Mouse (Mus musculus): ENCODE results near the gene Iah1. TPM values are rescaled to one million over a fixed set of nuclear protein-coding genes. Genes with fewer than 3 reads are reported as not detected.

The Iah1 gene
- total RNA-seq, 1 experiment from 2014 or later, result 23.6 TPM

DNA sequence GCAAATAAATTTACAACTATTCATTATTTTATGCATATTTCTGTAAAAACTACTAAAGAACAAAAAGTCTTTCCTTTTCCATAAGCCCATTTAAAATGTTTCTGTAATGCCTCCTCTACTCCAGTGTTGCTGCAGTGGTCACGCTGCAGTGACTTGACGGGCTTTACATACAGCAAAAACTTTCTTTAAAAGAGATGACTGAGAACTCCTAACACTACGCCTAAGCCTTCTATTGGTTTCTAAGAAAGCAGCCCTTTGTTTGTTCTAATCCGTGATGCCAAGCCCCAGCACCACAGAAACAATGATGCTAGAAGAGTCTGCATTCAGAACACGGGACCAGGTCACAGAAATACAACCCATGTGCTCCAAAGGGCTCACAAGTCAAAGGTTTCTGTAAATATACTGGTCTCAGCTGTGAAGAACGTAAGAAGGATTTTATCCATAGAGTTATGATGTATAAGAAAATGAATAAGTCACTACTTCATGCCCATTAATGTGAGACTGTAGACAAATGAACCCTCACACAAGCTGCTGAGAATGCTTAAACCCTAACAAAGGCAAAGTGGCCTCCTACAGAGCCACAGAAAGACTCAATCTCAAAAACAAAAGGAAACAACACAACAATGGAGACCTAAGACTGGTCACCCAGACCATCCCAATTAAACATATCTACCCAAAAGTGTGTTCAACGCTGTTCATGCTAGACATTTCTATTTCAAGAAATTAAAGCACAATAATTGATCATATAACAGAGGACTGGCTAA is 34.1 kb downstream of the Iah1 start:
- ATAC-seq (ENCODE audit: extremely low read depth, insufficient number of reproducible peaks, low FRiP score, poor library complexity, severe bottlenecking), result no peak

DNA sequence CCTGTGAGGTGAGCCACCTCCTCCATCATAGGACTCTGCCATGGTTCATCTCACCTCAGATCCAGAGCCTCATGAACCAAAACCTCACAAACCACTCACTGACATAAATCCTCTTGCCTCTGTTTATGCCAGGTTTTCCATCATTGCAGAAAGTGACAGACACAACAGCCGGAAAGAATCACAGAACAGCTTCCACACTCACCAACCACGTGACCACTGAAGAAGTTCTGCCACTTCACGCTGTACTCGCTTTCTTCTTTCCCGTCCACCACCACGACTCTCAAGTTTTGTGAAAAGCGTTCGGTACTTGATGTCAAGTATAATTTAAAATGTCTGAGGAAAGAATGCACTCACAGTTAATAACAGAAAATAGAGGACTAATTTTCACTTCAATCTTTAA is 37.5 kb downstream of the Iah1 start:
- ATAC-seq (ENCODE audit: extremely low read depth, insufficient number of reproducible peaks, low FRiP score, poor library complexity, severe bottlenecking), result no peak

DNA sequence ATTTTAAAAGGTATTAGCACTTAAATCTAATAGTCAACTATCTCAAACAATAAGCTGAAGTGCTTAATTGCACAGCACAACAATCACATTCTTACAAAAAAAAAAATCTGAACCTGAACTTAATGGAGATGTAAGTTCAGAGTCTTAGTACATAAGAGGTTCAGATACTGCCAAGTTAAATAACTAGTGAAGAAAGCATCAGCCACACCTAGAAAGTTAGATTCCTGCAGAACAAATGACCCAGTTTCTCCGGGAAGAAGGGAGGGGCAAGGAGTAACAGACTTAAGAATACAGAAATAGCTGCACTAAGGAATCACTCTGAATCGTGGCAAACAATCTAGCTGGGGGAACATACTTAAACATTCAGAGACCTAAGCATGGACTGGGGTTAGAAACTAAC is 46.5 kb downstream of the Iah1 start:
- no peak for ATAC-seq (ENCODE audit: extremely low read depth, insufficient number of reproducible peaks, low FRiP score, poor library complexity, severe bottlenecking)

DNA sequence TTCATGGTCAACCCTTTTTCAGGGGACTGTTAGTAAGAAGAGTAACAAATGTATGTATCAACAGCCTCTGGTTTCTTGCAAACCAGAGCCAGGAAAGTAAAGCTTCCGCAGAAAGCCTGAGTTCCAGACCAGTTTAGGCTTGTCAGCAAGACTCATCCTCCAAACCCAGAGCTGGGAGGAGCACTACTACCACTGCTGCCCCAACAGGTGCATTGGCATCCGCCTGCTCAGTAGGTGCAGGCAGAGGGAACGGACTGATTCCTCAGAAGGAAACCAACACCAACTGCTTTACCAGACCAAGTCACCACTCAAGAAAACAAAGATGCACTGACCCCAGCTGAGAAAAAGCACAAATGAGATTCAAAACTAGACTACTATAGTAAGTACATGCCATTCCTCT is 47.0 kb downstream of the Iah1 start:
- ATAC-seq (ENCODE audit: extremely low read depth, insufficient number of reproducible peaks, low FRiP score, poor library complexity, severe bottlenecking), result no peak

DNA sequence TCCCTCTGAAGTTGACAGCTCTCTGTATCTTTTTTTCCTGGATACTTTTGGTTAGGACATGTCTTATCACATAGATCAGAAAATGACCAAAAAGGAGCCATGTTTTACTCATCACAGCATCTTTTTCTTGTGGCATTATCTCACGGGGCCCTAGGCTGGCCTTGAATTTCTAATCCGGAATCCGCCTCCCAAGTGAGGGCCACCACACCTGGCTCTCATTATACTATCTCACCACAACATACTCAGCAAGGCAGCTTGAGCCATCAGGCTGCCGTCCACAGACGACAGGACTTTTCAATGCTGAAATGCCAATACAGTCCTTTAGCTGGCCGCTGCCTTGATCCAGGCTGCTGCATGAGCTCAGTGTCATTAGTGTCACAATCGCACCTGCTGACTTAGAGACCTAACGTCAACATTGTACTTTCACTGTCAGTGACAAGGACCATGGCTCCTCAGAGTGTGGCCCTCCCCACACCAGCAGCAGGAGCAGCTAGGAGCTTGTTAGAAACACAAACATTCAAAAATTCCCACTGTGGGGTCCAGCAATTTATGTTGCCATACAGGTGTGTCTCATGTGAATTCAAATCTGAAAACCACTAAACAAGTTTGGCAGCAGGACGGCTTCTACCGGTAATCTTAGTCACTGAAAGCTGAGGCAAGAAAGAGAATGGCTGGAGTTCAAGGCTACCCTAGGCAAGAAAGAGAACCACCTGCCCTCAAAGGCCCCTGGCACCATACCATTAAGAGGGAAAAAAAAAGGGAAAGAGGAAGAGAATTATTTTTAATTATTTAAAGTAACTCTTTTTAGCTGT is 48.6 kb downstream of the Iah1 start:
- no peak for ATAC-seq (ENCODE audit: extremely low read depth, insufficient number of reproducible peaks, low FRiP score, poor library complexity, severe bottlenecking)

DNA sequence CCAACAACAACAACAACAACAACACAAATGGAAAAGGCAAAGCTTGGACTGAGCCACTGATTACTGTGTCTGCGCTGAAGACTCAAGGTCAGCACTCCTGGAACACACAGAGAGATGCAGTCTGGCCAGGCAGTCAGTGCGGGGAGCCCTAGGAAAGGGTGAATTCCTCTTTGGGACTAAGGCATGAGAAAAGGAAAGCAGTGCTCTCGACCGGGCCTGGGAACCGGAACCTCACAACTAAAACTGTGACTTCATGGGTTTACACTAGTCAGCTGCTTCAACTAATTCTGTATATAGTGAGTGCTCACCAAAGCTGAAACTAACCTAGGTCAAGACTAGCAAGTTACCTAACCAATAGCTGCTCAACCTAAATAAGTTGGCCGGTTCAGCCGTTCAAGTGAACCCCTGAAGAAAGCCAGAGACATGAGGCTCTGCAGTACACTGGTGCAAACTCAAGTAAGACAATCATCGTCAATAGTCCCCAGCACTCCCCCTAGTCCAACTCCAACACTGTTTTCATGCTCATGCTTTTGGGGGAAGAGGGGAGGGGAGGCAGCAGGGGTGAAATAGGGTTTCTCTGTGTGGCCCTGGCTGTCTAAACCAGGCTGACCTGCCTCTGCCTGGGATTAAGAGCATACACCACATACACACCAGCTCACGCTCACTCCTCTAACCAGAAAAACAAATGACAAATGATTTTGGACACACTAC is 52.3 kb downstream of the Iah1 start:
- no peak for ATAC-seq (ENCODE audit: extremely low read depth, insufficient number of reproducible peaks, low FRiP score, poor library complexity, severe bottlenecking)

DNA sequence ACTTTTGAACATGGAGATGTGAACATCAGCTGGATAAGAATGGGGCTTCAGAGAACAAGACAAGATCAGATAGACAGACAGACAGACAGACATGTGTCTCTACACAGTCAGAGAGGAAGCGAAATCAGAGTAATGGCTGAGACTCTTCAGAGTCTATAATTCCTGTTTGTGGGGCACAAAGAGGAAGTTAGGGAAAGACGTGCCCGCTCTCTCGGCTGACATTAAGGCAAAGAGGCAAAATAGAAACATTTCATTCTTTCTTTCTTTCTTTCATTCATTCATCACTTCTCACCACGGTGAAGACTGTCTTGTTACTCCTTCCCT is 52.9 kb downstream of the Iah1 start:
- ATAC-seq (ENCODE audit: extremely low read depth, insufficient number of reproducible peaks, low FRiP score, poor library complexity, severe bottlenecking), result no peak

DNA sequence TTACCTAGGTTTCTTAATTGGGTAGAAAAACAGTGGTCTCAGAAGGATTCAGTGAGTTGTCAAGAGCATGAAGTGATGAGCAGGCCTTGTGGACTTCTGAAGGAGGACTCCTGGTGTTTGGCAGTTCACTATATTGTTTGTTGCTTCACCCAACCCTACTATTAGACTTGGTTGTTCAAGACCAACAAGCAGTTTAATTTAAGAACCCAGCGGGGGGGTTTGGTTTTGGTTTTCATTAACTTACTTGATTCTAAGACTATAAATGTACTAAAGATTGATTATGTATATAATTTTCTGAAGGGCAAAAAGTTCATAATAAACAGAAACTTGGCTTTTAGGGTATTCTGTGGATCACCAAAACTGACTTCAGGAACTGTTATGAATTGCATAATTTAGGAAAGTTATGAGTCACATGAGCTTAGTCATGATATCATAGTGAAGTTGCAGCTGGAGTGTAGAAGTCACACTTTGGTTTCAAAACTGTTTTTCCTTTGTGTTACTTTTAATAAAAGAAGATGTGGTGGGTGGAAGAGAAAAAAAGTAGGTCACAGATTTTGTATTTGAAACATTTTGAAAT is 53.9 kb downstream of the Iah1 start:
- no peak for ATAC-seq (ENCODE audit: extremely low read depth, insufficient number of reproducible peaks, low FRiP score, poor library complexity, severe bottlenecking)

DNA sequence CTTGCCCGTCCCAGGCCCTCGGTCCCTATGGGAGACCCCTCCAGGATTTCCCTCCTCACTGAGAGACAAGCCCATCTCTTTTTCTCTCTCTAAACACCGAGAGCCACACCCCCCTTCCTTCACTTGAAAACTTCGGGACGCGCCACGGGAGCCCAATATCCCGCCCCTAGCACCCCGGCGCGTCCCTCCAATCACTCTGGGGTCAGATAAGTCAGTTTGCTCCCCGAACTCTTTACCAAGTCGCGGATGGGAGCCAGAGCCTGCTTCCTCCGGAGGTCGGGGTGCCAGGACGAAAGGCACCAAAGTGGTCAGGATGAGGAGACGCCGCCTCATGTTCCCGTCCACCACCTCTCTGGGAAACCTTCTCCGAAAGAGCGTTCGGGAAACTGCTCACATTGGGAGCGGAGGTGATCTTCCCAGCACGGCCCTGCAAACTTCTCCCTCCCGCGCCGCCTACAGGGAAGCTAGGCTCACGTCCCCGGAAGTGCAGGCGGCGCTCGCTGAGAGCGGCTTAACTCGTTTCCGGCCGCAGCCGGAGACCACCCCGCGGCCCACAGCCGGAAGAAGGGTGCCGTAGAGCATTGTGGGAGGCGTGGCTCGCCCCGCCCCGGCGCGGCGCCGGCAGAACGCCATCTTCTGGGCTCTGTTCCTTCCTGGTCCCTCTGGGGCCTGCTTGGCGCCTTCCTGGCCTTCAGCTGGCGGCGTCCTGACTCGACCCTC is 57.1 kb downstream of the Iah1 start, which contains the start of gene Adam17:
Gene Adam17, minus strand, starts transcription at position 533 of the 720 bp plus-strand sequence.
- ATAC-seq (ENCODE audit: extremely low read depth, insufficient number of reproducible peaks, low FRiP score, poor library complexity, severe bottlenecking), result peak; percentile 95

Other genes starting within 250 kb of the Iah1 start
- gene Cpsf3, start 31.0 kb upstream of the Iah1 start, total RNA-seq (2017), result 112 and 118 TPM in 2 replicates
- gene Itgb1bp1, start 30.1 kb upstream of the Iah1 start, total RNA-seq (2017), result 41.5 and 53.4 TPM in 2 replicates
- gene Adam17, start 57.2 kb downstream of the Iah1 start, total RNA-seq (2017), result 74.3 and 86.8 TPM in 2 replicates
- gene Ywhaq, start 101.2 kb downstream of the Iah1 start, total RNA-seq (2017), result 93.1 and 98.3 TPM in 2 replicates